Mouse (Mus musculus) embryonic facial prominence, embryonic 12.5 days (tissue): ENCODE results near the gene Crispld2. TPM values are rescaled to one million over a fixed set of nuclear protein-coding genes. Genes with fewer than 3 reads are reported as not detected.

Experiments used
- ATAC-seq: fragments of 200-750 bp; cut with Nextera tagmentation; 2 replicates; pipeline ENCODE4 v1.8.0; 2017; ENCODE audit not compliant: insufficient number of reproducible peaks, insufficient read depth, low FRiP score, low TSS enrichment
- H3K27ac ChIP-seq: fragments of 300-500 bp; sonication (generic); 2 replicates; pipeline ENCODE4 v1.5.1; 2016; ENCODE audit warnings: mild to moderate bottlenecking
- H3K27me3 ChIP-seq: fragments of 300-500 bp; sonication (generic); 2 replicates; pipeline ENCODE4 v1.6.1; 2016; ENCODE audit warnings: mild to moderate bottlenecking, moderate library complexity
- H3K36me3 ChIP-seq: fragments of 300-500 bp; sonication (generic); 2 replicates; pipeline ENCODE4 v1.6.1; 2016; ENCODE audit warnings: mild to moderate bottlenecking
- H3K4me1 ChIP-seq: fragments of 300-500 bp; sonication (generic); 2 replicates; pipeline ENCODE4 v1.6.1; 2016
- H3K4me2 ChIP-seq: fragments of 300-500 bp; sonication (generic); replicated peaks from 2 replicates; pipeline ENCODE4 v1.6.1; 2016; ENCODE audit warnings: mild to moderate bottlenecking, moderate library complexity
- H3K4me3 ChIP-seq: fragments of 300-500 bp; sonication (generic); 2 replicates; pipeline ENCODE4 v1.5.1; 2016; ENCODE audit warnings: mild to moderate bottlenecking
- H3K9ac ChIP-seq: fragments of 300-500 bp; sonication (generic); 2 replicates; pipeline ENCODE4 v1.6.1; 2016; ENCODE audit warnings: mild to moderate bottlenecking, moderate library complexity
- H3K9me3 ChIP-seq: fragments of 300-500 bp; sonication (generic); 2 replicates; pipeline ENCODE4 v1.6.1; 2016; ENCODE audit warnings: mild to moderate bottlenecking, moderate library complexity
- WGBS: fragments of 180-500 bp; shearing (Covaris S2); methylation state at CpG from one replicate; pipeline ENCODE4 v1.1.7; 2016; 5-methylcytosine and 5-hydroxymethylcytosine counted together
- polyA plus RNA-seq: library from polyadenylated mRNA; unstranded; fragments of >200 nt; fragmentation: Nextera tagmentation; extraction: Ambion mirVana; gene quantifications from 2 replicates; pipeline ENCODE4 v1.2.1, GENCODE M21; 2016

Gene Crispld2
- polyA plus RNA-seq, 1 experiment from 2014 or later, result 6.7 TPM

- Histone ChIP-seq H3K4me1 (peaks cover 15% of the 10 kb centered on the region), H3K27ac (no peak overlapping the region), H3K27me3 (no peaks in the 10 kb centered on the region), H3K4me2 (no peak overlapping the region), H3K9ac (no peak overlapping the region), H3K9me3 (no peaks in the 10 kb centered on the region), H3K4me3 (no peak overlapping the region), H3K36me3 (no peaks in the 10 kb centered on the region)
- no peak for ATAC-seq
- WGBS, result 61% methylated on average over 4 of the region's 4 CpGs
Measured at GRCm38 (mm10) chr8:120051006-120051405, 58.8 kb downstream of the Crispld2 start.

GRCm38 (mm10) chr8:120051908-120052307 is 59.7 kb downstream of the Crispld2 start:
- ATAC-seq, result no peak
- Histone ChIP-seq H3K4me2 (no peak overlapping the region), H3K36me3 (no peaks in the 10 kb centered on the region), H3K9me3 (no peaks in the 10 kb centered on the region; the same call in 1 of the 2 replicates), H3K4me1 (peaks cover 6% of the 10 kb centered on the region), H3K9ac (no peak overlapping the region), H3K27ac (no peak overlapping the region), H3K4me3 (no peak overlapping the region), H3K27me3 (no peaks in the 10 kb centered on the region)
- 68% methylated on average over 4 of the region's 4 CpGs for WGBS

- H3K27ac ChIP-seq, result no peak overlapping the region
- H3K4me3 ChIP-seq, result no peak overlapping the region
- no peak overlapping the region for H3K4me2 ChIP-seq
- no peaks in the 10 kb centered on the region; the same call in 1 of the 2 replicates for H3K9me3 ChIP-seq
- H3K27me3 ChIP-seq, result no peaks in the 10 kb centered on the region
- no peaks in the 10 kb centered on the region for H3K36me3 ChIP-seq
- ATAC-seq, result no peak
- H3K9ac ChIP-seq, result no peak overlapping the region
- 80% methylated on average over 8 of the region's 8 CpGs for WGBS
- 0 out of 2 replicates have a peak, but pooled peaks cover 4% of the 10 kb centered on the region for H3K4me1 ChIP-seq
Measured at GRCm38 (mm10) chr8:120052318-120052717, 60.1 kb downstream of the Crispld2 start.

- WGBS, result 97% methylated on average over 3 of the region's 3 CpGs
- H3K36me3 ChIP-seq, result no peaks in the 10 kb centered on the region
- H3K9me3 ChIP-seq, result no peaks in the 10 kb centered on the region; the same call in 1 of the 2 replicates
- H3K4me3 ChIP-seq, result no peak overlapping the region
- no peaks in the 10 kb centered on the region for H3K4me1 ChIP-seq
- no peaks in the 10 kb centered on the region for H3K27me3 ChIP-seq
- no peak for ATAC-seq
- H3K9ac ChIP-seq, result no peak overlapping the region
- no peak overlapping the region for H3K27ac ChIP-seq
- H3K4me2 ChIP-seq, result no peak overlapping the region
Measured at GRCm38 (mm10) chr8:120054833-120055232, 62.6 kb downstream of the Crispld2 start.

GRCm38 (mm10) chr8:120057078-120057477 is 64.8 kb downstream of the Crispld2 start:
- no peak overlapping the region for H3K4me2 ChIP-seq
- H3K27me3 ChIP-seq, result no peaks in the 10 kb centered on the region
- H3K4me1 ChIP-seq, result no peaks in the 10 kb centered on the region
- H3K9ac ChIP-seq, result no peak overlapping the region
- WGBS, result 64% methylated on average over 2 of the region's 2 CpGs
- H3K9me3 ChIP-seq, result no peaks in the 10 kb centered on the region; the same call in 1 of the 2 replicates
- no peaks in the 10 kb centered on the region for H3K36me3 ChIP-seq
- no peak overlapping the region for H3K4me3 ChIP-seq
- no peak for ATAC-seq
- no peak overlapping the region for H3K27ac ChIP-seq

GRCm38 (mm10) chr8:120062742-120063141 is 70.5 kb downstream of the Crispld2 start:
- WGBS, result 88% methylated on average over 14 of the region's 14 CpGs
- H3K4me1 ChIP-seq, result 0 out of 2 replicates have a peak, but pooled peaks cover 3% of the 10 kb centered on the region
- no peaks in the 10 kb centered on the region for H3K27me3 ChIP-seq
- H3K9me3 ChIP-seq, result no peaks in the 10 kb centered on the region
- H3K27ac ChIP-seq, result no peak overlapping the region
- H3K9ac ChIP-seq, result no peak overlapping the region
- no peak overlapping the region for H3K4me3 ChIP-seq
- no peak for ATAC-seq
- H3K4me2 ChIP-seq, result no peak overlapping the region
- H3K36me3 ChIP-seq, result no peaks in the 10 kb centered on the region

- Histone ChIP-seq H3K9ac (no peak overlapping the region), H3K36me3 (no peaks in the 10 kb centered on the region), H3K4me2 (no peak overlapping the region), H3K27ac (no peak overlapping the region), H3K27me3 (no peaks in the 10 kb centered on the region), H3K4me1 (peaks cover 8% of the 10 kb centered on the region; the same call in 1 of the 2 replicates), H3K4me3 (no peak overlapping the region), H3K9me3 (no peaks in the 10 kb centered on the region)
- no peak for ATAC-seq
- WGBS, result 86% methylated on average over 3 of the region's 3 CpGs
Measured at GRCm38 (mm10) chr8:120063326-120063725, 71.1 kb downstream of the Crispld2 start.

- ATAC-seq, result no peak
- no peak overlapping the region for H3K4me2 ChIP-seq
- no peaks in the 10 kb centered on the region for H3K27me3 ChIP-seq
- no peaks in the 10 kb centered on the region for H3K36me3 ChIP-seq
- H3K27ac ChIP-seq, result no peak overlapping the region
- no peak overlapping the region for H3K9ac ChIP-seq
- no peaks in the 10 kb centered on the region for H3K9me3 ChIP-seq
- H3K4me1 ChIP-seq, result peaks cover 10% of the 10 kb centered on the region; the same call in 1 of the 2 replicates
- 94% methylated on average over 8 of the region's 8 CpGs for WGBS
- H3K4me3 ChIP-seq, result no peak overlapping the region
Measured at GRCm38 (mm10) chr8:120065611-120066010, 73.4 kb downstream of the Crispld2 start.

GRCm38 (mm10) chr8:120066226-120066625 is 74.0 kb downstream of the Crispld2 start:
- ATAC-seq, result no peak
- H3K4me3 ChIP-seq, result no peak overlapping the region
- H3K27ac ChIP-seq, result no peak overlapping the region
- H3K4me2 ChIP-seq, result no peak overlapping the region
- no peaks in the 10 kb centered on the region for H3K27me3 ChIP-seq
- H3K36me3 ChIP-seq, result no peaks in the 10 kb centered on the region
- H3K4me1 ChIP-seq, result peaks cover 10% of the 10 kb centered on the region; the same call in 1 of the 2 replicates
- no peak overlapping the region for H3K9ac ChIP-seq
- H3K9me3 ChIP-seq, result no peaks in the 10 kb centered on the region
- WGBS, result 90% methylated on average over 4 of the region's 4 CpGs

GRCm38 (mm10) chr8:120067936-120068668 is 75.9 kb downstream of the Crispld2 start:
- WGBS, result 60% methylated on average over 19 of the region's 19 CpGs
- no peak overlapping the region for H3K27ac ChIP-seq
- H3K4me3 ChIP-seq, result no peak overlapping the region
- H3K27me3 ChIP-seq, result no peaks in the 10 kb centered on the region
- H3K4me1 ChIP-seq, result peaks cover 10% of the 10 kb centered on the region; the same call in 1 of the 2 replicates
- no peak for ATAC-seq
- no peak overlapping the region for H3K4me2 ChIP-seq
- H3K9ac ChIP-seq, result no peak overlapping the region
- no peaks in the 10 kb centered on the region for H3K9me3 ChIP-seq
- no peaks in the 10 kb centered on the region for H3K36me3 ChIP-seq

GRCm38 (mm10) chr8:120071684-120072083 is 79.4 kb downstream of the Crispld2 start:
- Histone ChIP-seq H3K27me3 (no peaks in the 10 kb centered on the region), H3K27ac (no peak overlapping the region), H3K4me1 (peaks cover 7% of the 10 kb centered on the region; the same call in 1 of the 2 replicates), H3K4me3 (no peak overlapping the region), H3K9me3 (no peaks in the 10 kb centered on the region), H3K4me2 (no peak overlapping the region), H3K9ac (no peak overlapping the region), H3K36me3 (no peaks in the 10 kb centered on the region)
- 29% methylated on average over 4 of the region's 4 CpGs for whole genome bisulfite sequencing
- peak; percentile 36; the same call in 1 of the 2 replicates for ATAC-seq

- WGBS, result 62% methylated on average over 9 of the region's 9 CpGs
- ATAC-seq, result no peak
- H3K36me3 ChIP-seq, result no peaks in the 10 kb centered on the region
Measured at GRCm38 (mm10) chr8:120072259-120072658, 80.0 kb downstream of the Crispld2 start.

More at GRCm38 (mm10) chr8:120072259-120072658, 80.0 kb downstream of the Crispld2 start:
- H3K27me3 ChIP-seq, result no peaks in the 10 kb centered on the region
- H3K27ac ChIP-seq, result no peak overlapping the region
- peaks cover 7% of the 10 kb centered on the region; the same call in 1 of the 2 replicates for H3K4me1 ChIP-seq
- H3K9ac ChIP-seq, result no peak overlapping the region
- no peak overlapping the region for H3K4me3 ChIP-seq
- no peak overlapping the region for H3K4me2 ChIP-seq
- no peaks in the 10 kb centered on the region for H3K9me3 ChIP-seq
